Mouse (Mus musculus) kidney, embryonic 15.5 days (tissue): Measurements from ENCODE around the gene Ntrk2. TPM values are rescaled to one million over a fixed set of nuclear protein-coding genes. Genes with fewer than 3 reads are reported as not detected.

Experiments used
- ATAC-seq: fragments of 200-750 bp; cut with Nextera tagmentation; replicated peaks from 2 replicates; pipeline ENCODE4 v1.8.0; 2017; ENCODE audit warnings: moderate TSS enrichment; ENCODE audit not compliant: low FRiP score
- H3K27ac ChIP-seq: fragments of 300-500 bp; sonication (generic); 2 replicates; pipeline ENCODE4 v1.5.1; 2015; ENCODE audit warnings: mild to moderate bottlenecking, inconsistent platforms
- H3K27me3 ChIP-seq: fragments of 300-500 bp; sonication (generic); 2 replicates; pipeline ENCODE4 v1.6.1; 2015; ENCODE audit warnings: inconsistent platforms
- H3K36me3 ChIP-seq: fragments of 300-500 bp; sonication (generic); 2 replicates; pipeline ENCODE4 v1.6.1; 2015; ENCODE audit warnings: inconsistent platforms
- H3K4me1 ChIP-seq: fragments of 300-500 bp; sonication (generic); 2 replicates; pipeline ENCODE4 v1.6.1; 2015; ENCODE audit warnings: inconsistent platforms
- H3K4me2 ChIP-seq: fragments of 300-500 bp; sonication (generic); 2 replicates; pipeline ENCODE4 v1.6.1; 2015; ENCODE audit warnings: moderate library complexity, mild to moderate bottlenecking, inconsistent platforms
- H3K4me3 ChIP-seq: fragments of 300-500 bp; sonication (generic); replicated peaks from 2 replicates; pipeline ENCODE4 v1.5.1; 2015; ENCODE audit warnings: mild to moderate bottlenecking, inconsistent platforms
- H3K9ac ChIP-seq: fragments of 300-500 bp; sonication (generic); 2 replicates; pipeline ENCODE4 v1.6.1; 2015; ENCODE audit warnings: mild to moderate bottlenecking, inconsistent platforms
- H3K9me3 ChIP-seq: fragments of 300-500 bp; sonication (generic); replicated peaks from 2 replicates; pipeline ENCODE4 v1.6.1; 2016; ENCODE audit warnings: inconsistent platforms
- WGBS: fragments of 180-500 bp; shearing (Covaris S2); methylation state at CpG from one replicate; pipeline ENCODE4 v1.1.7; 2015; ENCODE audit warnings: mixed read lengths; 5-methylcytosine and 5-hydroxymethylcytosine counted together
- polyA plus RNA-seq: library from polyadenylated mRNA; unstranded; fragments of >200 nt; fragmentation: Nextera tagmentation; extraction: Ambion mirVana; gene quantifications from 2 replicates; pipeline ENCODE4 v1.2.1, GENCODE M21; 2015

The Ntrk2 gene
- polyA plus RNA-seq, 1 experiment from 2014 or later = 8.6 TPM

- H3K27ac ChIP-seq = no peak overlapping the region
- ATAC-seq = peak; percentile 77; the same call in 1 of the 2 replicates
- H3K9ac ChIP-seq = peak overlapping the region; percentile 48
- peak overlapping the region; percentile 99 for H3K4me2 ChIP-seq
- no peaks in the 10 kb centered on the region for H3K36me3 ChIP-seq
- 0 out of 2 replicates have a peak, but pooled peaks cover under 1% of the 10 kb centered on the region for H3K9me3 ChIP-seq
- H3K4me3 ChIP-seq = peak overlapping the region; percentile 53
- H3K4me1 ChIP-seq = peaks cover 21% of the 10 kb centered on the region
- peaks cover 67% of the 10 kb centered on the region for H3K27me3 ChIP-seq
- 1% methylated on average over 50 of the region's 50 CpGs for WGBS
Measured at GRCm38 (mm10) chr13:58807629-58808363, 1.4 kb downstream of the Ntrk2 start.

GRCm38 (mm10) chr13:58808381-58808821 lies 2.0 kb downstream of the Ntrk2 start:
- H3K9ac ChIP-seq = peak overlapping the region; percentile 48; the same call in 1 of the 2 replicates
- 0 out of 2 replicates have a peak, but pooled peaks have one; percentile 58 for ATAC-seq
- H3K36me3 ChIP-seq = no peaks in the 10 kb centered on the region
- no peaks in the 10 kb centered on the region for H3K9me3 ChIP-seq
- no peak overlapping the region for H3K27ac ChIP-seq
- WGBS = under 1% methylated on average over 32 of the region's 32 CpGs
- H3K27me3 ChIP-seq = peaks cover 67% of the 10 kb centered on the region
- peak overlapping the region; percentile 53 for H3K4me3 ChIP-seq
- H3K4me2 ChIP-seq = peak overlapping the region; percentile 99
- H3K4me1 ChIP-seq = peaks cover 21% of the 10 kb centered on the region

- ATAC-seq = no peak
- H3K36me3 ChIP-seq = no peaks in the 10 kb centered on the region
- H3K4me1 ChIP-seq = peaks cover 21% of the 10 kb centered on the region
- no peak overlapping the region for H3K9ac ChIP-seq
- no peak overlapping the region for H3K4me3 ChIP-seq
- no peak overlapping the region for H3K4me2 ChIP-seq
- H3K9me3 ChIP-seq = no peaks in the 10 kb centered on the region
- H3K27me3 ChIP-seq = peaks cover 63% of the 10 kb centered on the region
- WGBS = 88% methylated on average over 8 of the region's 8 CpGs
- no peak overlapping the region for H3K27ac ChIP-seq
Measured at GRCm38 (mm10) chr13:58809930-58810329, 3.6 kb downstream of the Ntrk2 start.

- Histone ChIP-seq H3K36me3 (no peaks in the 10 kb centered on the region), H3K9ac (no peak overlapping the region), H3K4me1 (no peaks in the 10 kb centered on the region), H3K27ac (no peak overlapping the region), H3K4me3 (no peak overlapping the region), H3K4me2 (no peak overlapping the region), H3K27me3 (no peaks in the 10 kb centered on the region), H3K9me3 (0 out of 2 replicates have a peak, but pooled peaks cover 4% of the 10 kb centered on the region)
- 67% methylated on average over 7 of the region's 7 CpGs for WGBS
- ATAC-seq = no peak
Measured at GRCm38 (mm10) chr13:58824752-58825151, 18.4 kb downstream of the Ntrk2 start.

GRCm38 (mm10) chr13:58826356-58827197 lies 20.2 kb downstream of the Ntrk2 start:
- no peaks in the 10 kb centered on the region for H3K36me3 ChIP-seq
- 0 out of 2 replicates have a peak, but pooled peaks cover 4% of the 10 kb centered on the region for H3K9me3 ChIP-seq
- no peak overlapping the region for H3K4me3 ChIP-seq
- H3K27ac ChIP-seq = no peak overlapping the region
- WGBS = 78% methylated on average over 14 of the region's 14 CpGs
- H3K4me2 ChIP-seq = no peak overlapping the region
- H3K27me3 ChIP-seq = no peaks in the 10 kb centered on the region
- ATAC-seq = no peak
- H3K4me1 ChIP-seq = no peaks in the 10 kb centered on the region
- no peak overlapping the region for H3K9ac ChIP-seq

- ATAC-seq = no peak
- 0 out of 2 replicates have a peak, but pooled peaks cover 4% of the 10 kb centered on the region for H3K9me3 ChIP-seq
- 80% methylated on average over 4 of the region's 4 CpGs for WGBS
- H3K27me3 ChIP-seq = no peaks in the 10 kb centered on the region
- no peak overlapping the region for H3K9ac ChIP-seq
- H3K4me3 ChIP-seq = no peak overlapping the region
- H3K36me3 ChIP-seq = no peaks in the 10 kb centered on the region
- no peaks in the 10 kb centered on the region for H3K4me1 ChIP-seq
- no peak overlapping the region for H3K27ac ChIP-seq
- no peak overlapping the region for H3K4me2 ChIP-seq
Measured at GRCm38 (mm10) chr13:58831999-58832398, 25.6 kb downstream of the Ntrk2 start.

- Histone ChIP-seq H3K9me3 (no peaks in the 10 kb centered on the region), H3K9ac (no peak overlapping the region), H3K4me3 (no peak overlapping the region), H3K4me1 (no peaks in the 10 kb centered on the region), H3K36me3 (no peaks in the 10 kb centered on the region), H3K27me3 (no peaks in the 10 kb centered on the region), H3K27ac (no peak overlapping the region), H3K4me2 (no peak overlapping the region)
- 77% methylated on average over 4 of the region's 4 CpGs for WGBS
- ATAC-seq = no peak
Measured at GRCm38 (mm10) chr13:58834726-58835125, 28.4 kb downstream of the Ntrk2 start.

GRCm38 (mm10) chr13:58836891-58837290 lies 30.5 kb downstream of the Ntrk2 start:
- Histone ChIP-seq H3K4me2 (no peak overlapping the region), H3K9ac (no peak overlapping the region), H3K9me3 (no peaks in the 10 kb centered on the region), H3K27me3 (no peaks in the 10 kb centered on the region), H3K4me3 (no peak overlapping the region), H3K36me3 (no peaks in the 10 kb centered on the region), H3K27ac (no peak overlapping the region), H3K4me1 (0 out of 2 replicates have a peak, but pooled peaks cover 5% of the 10 kb centered on the region)
- WGBS = 92% methylated on average over 1 of the region's 1 CpGs
- no peak for ATAC-seq

GRCm38 (mm10) chr13:58838110-58838509 lies 31.7 kb downstream of the Ntrk2 start:
- Histone ChIP-seq H3K36me3 (no peaks in the 10 kb centered on the region), H3K9ac (no peak overlapping the region), H3K4me3 (no peak overlapping the region), H3K4me2 (no peak overlapping the region), H3K27ac (no peak overlapping the region), H3K9me3 (no peaks in the 10 kb centered on the region), H3K27me3 (no peaks in the 10 kb centered on the region), H3K4me1 (0 out of 2 replicates have a peak, but pooled peaks cover 5% of the 10 kb centered on the region)
- no peak for ATAC-seq
- 87% methylated on average over 8 of the region's 8 CpGs for WGBS

- Histone ChIP-seq H3K4me1 (0 out of 2 replicates have a peak, but pooled peaks cover 5% of the 10 kb centered on the region), H3K4me3 (no peak overlapping the region), H3K4me2 (0 out of 2 replicates have a peak overlapping the region, but pooled peaks have one; percentile 5), H3K27ac (no peak overlapping the region), H3K9ac (no peak overlapping the region), H3K36me3 (no peaks in the 10 kb centered on the region), H3K9me3 (no peaks in the 10 kb centered on the region), H3K27me3 (no peaks in the 10 kb centered on the region)
- WGBS = 19% methylated on average over 6 of the region's 7 CpGs
- peak; percentile 75; the same call in 1 of the 2 replicates for ATAC-seq
Measured at GRCm38 (mm10) chr13:58840731-58841359, 34.5 kb downstream of the Ntrk2 start.

GRCm38 (mm10) chr13:58843826-58844225 lies 37.5 kb downstream of the Ntrk2 start:
- Histone ChIP-seq H3K4me2 (no peak overlapping the region), H3K9ac (no peak overlapping the region), H3K27me3 (no peaks in the 10 kb centered on the region), H3K4me3 (no peak overlapping the region), H3K4me1 (0 out of 2 replicates have a peak, but pooled peaks cover 5% of the 10 kb centered on the region), H3K27ac (no peak overlapping the region), H3K36me3 (no peaks in the 10 kb centered on the region), H3K9me3 (no peaks in the 10 kb centered on the region)
- no peak for ATAC-seq
- WGBS = 90% methylated on average over 9 of the region's 9 CpGs
